Mouse (Mus musculus) hindbrain, embryonic 11.5 days (tissue): Measurements from ENCODE around the gene Dnpep. TPM values are rescaled to one million over a fixed set of nuclear protein-coding genes. Genes with fewer than 3 reads are reported as not detected.

ENCODE experiments used
- ATAC-seq: fragments of 200-750 bp; cut with Nextera tagmentation; 2 replicates; pipeline ENCODE4 v1.8.0; 2017; ENCODE audit warnings: mild to moderate bottlenecking, moderate TSS enrichment, moderate library complexity; ENCODE audit not compliant: low FRiP score
- DNase-seq: peaks from one replicate; pipeline ENCODE4 v3.0.0-alpha.2; 2015; ENCODE audit warnings: low spot score
- H3K27ac ChIP-seq: fragments of 300-500 bp; sonication (generic); 2 replicates; pipeline ENCODE4 v1.5.1; 2014; ENCODE audit warnings: mild to moderate bottlenecking, low read depth, low read length
- H3K27me3 ChIP-seq: fragments of 300-500 bp; sonication (generic); 2 replicates; pipeline ENCODE4 v1.6.1; 2014; ENCODE audit warnings: mild to moderate bottlenecking, low read length, moderate library complexity, mixed read lengths; ENCODE audit not compliant: control insufficient read depth, insufficient read depth
- H3K36me3 ChIP-seq: fragments of 300-500 bp; sonication (generic); 2 replicates; pipeline ENCODE4 v1.6.1; 2014; ENCODE audit warnings: mild to moderate bottlenecking, low read length, moderate library complexity, mixed read lengths; ENCODE audit not compliant: control insufficient read depth, insufficient read depth
- H3K4me1 ChIP-seq: fragments of 300-500 bp; sonication (generic); replicated peaks from 2 replicates; pipeline ENCODE4 v1.6.1; 2014; ENCODE audit warnings: low read length, mixed read lengths; ENCODE audit not compliant: control insufficient read depth, insufficient read depth
- H3K4me2 ChIP-seq: fragments of 300-500 bp; sonication (generic); replicated peaks from 2 replicates; pipeline ENCODE4 v1.6.1; 2014; ENCODE audit warnings: mild to moderate bottlenecking, low read depth, low read length
- H3K4me3 ChIP-seq: fragments of 300-500 bp; sonication (generic); 2 replicates; pipeline ENCODE4 v1.5.1; 2014; ENCODE audit warnings: low read depth, low read length
- H3K9ac ChIP-seq: fragments of 300-500 bp; sonication (generic); 2 replicates; pipeline ENCODE4 v1.6.1; 2014; ENCODE audit warnings: low read depth, low read length
- H3K9me3 ChIP-seq: fragments of 300-500 bp; sonication (generic); 2 replicates; pipeline ENCODE4 v1.6.1; 2016; ENCODE audit warnings: low read length; ENCODE audit not compliant: control insufficient read depth
- WGBS: fragments of 180-500 bp; shearing (Covaris S2); extraction: QIAGEN DNeasy Blood & Tissue Kit; methylation state at CpG from one replicate; pipeline ENCODE4 v1.1.7; 2014; 5-methylcytosine and 5-hydroxymethylcytosine counted together
- polyA plus RNA-seq: library from polyadenylated mRNA; unstranded; fragments of >200 nt; fragmentation: Nextera tagmentation; extraction: Ambion mirVana; gene quantifications from 2 replicates; pipeline ENCODE4 v1.2.1, GENCODE M21; 2014

Gene Dnpep
- polyA plus RNA-seq, 1 experiment from 2014 or later, result 165 TPM

DNA sequence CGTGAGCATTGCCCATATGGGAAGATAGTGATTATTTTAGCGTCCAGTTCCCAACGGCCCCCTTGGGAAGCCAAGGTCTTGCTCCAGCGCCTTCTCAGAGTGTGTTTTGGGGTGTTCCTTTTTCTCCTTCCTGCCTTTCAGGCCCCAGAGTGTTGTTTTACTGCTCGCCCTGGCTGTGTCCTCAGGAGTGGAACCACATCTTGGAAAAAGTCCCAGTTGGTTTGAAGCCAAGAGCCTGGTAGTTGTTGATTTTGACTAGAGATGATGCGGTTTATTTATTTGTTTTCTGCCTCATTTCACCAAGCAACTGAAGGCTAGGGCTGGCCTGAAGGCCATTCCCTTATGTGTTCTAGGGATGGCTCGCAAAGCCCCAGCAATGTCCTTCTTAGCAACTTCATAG, 39.5 kb upstream of the Dnpep start:
- no peak for DNase-seq
- H3K9me3 ChIP-seq, result no peaks in the 10 kb centered on the region
- no peak overlapping the region for H3K27ac ChIP-seq
- H3K4me2 ChIP-seq, result no peak overlapping the region
- H3K36me3 ChIP-seq, result no peaks in the 10 kb centered on the region
- no peak overlapping the region for H3K9ac ChIP-seq
- peaks cover 26% of the 10 kb centered on the region for H3K27me3 ChIP-seq
- H3K4me1 ChIP-seq, result 0 out of 2 replicates have a peak, but pooled peaks cover 6% of the 10 kb centered on the region
- WGBS, result 82% methylated on average over 7 of the region's 7 CpGs
- no peak overlapping the region for H3K4me3 ChIP-seq
- ATAC-seq, result no peak

DNA sequence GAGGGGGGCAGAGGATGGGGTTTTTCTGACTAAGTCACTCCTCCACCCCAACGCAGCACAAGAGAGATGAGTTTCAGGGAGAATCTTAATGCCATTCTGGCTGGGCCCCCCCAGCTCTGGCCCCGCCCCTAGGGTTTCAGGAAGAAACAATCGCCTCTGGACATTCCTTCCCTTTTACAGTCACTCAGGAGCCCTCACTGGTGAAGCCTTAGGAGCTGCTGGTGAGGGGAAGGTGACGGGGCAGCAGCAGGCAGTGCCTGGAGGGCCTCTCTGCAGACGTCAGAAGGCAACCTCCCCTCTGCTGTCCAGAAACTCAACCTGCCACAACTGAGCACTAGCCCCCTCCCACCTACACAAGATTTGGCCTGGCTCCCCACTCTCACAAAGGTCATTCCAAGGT, 31.5 kb upstream of the Dnpep start:
- Histone ChIP-seq H3K9me3 (no peaks in the 10 kb centered on the region), H3K4me2 (no peak overlapping the region), H3K27ac (no peak overlapping the region), H3K4me1 (peaks cover 7% of the 10 kb centered on the region), H3K27me3 (no peaks in the 10 kb centered on the region), H3K4me3 (no peak overlapping the region), H3K9ac (no peak overlapping the region), H3K36me3 (no peaks in the 10 kb centered on the region)
- 51% methylated on average over 5 of the region's 5 CpGs for WGBS
- DNase-seq (no peak), ATAC-seq (no peak)

DNA sequence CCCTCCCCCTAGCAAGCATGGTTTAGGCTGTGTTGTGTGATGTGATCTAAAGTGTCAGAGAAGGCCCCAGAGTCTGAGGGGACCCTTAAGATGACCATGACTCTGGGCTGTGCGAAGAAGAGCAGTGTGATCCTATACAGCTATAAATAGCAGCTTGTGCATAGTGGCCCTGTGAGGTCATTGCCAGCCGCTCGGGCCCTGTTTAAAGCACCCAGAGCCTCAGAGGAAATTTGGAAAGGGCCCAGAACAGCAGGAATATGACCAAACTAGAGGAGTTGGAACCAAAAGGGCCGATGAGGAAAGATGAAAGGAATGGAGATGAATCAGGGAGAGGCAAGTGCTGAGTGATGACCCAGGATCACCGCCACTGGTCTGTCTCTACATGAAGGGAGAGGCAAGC, 29.5 kb upstream of the Dnpep start:
- WGBS, result 83% methylated on average over 5 of the region's 5 CpGs
- Histone ChIP-seq H3K9me3 (no peaks in the 10 kb centered on the region), H3K4me2 (no peak overlapping the region), H3K27me3 (no peaks in the 10 kb centered on the region; the same call in 1 of the 2 replicates), H3K9ac (no peak overlapping the region), H3K27ac (no peak overlapping the region), H3K4me1 (peaks cover 11% of the 10 kb centered on the region), H3K36me3 (no peaks in the 10 kb centered on the region), H3K4me3 (no peak overlapping the region)
- ATAC-seq (no peak), DNase-seq (no peak)

DNA sequence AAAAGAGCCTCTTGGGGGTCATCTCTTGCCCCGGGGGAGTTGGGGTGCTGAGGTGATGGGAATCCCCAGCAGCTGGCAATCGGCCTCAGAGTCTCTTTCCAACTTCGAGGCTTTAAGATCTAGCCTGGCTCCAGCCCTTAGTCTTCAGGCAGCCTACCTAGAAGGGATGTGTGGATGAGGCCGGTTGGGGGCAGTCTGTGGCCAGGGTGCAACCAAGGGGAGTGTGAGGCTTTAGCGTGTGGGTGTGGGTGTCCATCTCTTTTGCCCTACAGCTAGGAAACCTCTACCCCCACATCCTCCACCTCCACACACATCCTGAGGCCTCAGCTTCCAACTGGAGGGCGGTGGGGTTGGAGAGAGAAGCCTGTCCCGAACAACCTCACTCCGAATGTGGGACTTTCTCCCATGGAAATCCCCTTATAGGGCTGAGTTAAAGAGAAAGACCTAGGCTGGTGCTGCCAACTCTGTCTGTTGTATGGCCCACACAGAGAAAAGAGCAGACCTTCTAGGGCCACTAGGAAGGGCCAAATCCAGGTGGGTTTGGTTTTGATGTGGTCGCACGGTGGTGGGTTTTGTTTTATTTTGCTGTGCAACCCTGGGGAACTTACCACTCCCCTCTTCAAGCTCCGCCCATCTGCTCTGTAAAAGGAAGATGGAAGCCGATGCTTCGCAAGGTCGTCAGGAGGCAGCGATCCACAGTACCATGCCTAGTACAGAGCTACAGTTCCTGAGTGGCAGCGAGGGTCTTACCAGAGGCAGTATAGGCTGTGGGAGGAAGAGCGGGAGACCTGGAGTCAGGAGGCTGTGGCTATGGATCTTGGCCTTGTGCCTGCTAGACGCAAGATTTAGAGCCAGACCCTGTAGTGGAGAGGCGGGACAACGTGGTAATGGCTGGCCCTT, 27.5 kb upstream of the Dnpep start:
- Histone ChIP-seq H3K27me3 (no peaks in the 10 kb centered on the region; the same call in 1 of the 2 replicates), H3K27ac (no peak overlapping the region), H3K4me2 (peak overlapping the region; percentile 8; the same call in 1 of the 2 replicates), H3K9me3 (no peaks in the 10 kb centered on the region), H3K36me3 (no peaks in the 10 kb centered on the region), H3K4me3 (no peak overlapping the region), H3K4me1 (peaks cover 11% of the 10 kb centered on the region), H3K9ac (no peak overlapping the region)
- peak; percentile 15 for DNase-seq
- ATAC-seq, result no peak
- 32% methylated on average over 20 of the region's 20 CpGs for WGBS

DNA sequence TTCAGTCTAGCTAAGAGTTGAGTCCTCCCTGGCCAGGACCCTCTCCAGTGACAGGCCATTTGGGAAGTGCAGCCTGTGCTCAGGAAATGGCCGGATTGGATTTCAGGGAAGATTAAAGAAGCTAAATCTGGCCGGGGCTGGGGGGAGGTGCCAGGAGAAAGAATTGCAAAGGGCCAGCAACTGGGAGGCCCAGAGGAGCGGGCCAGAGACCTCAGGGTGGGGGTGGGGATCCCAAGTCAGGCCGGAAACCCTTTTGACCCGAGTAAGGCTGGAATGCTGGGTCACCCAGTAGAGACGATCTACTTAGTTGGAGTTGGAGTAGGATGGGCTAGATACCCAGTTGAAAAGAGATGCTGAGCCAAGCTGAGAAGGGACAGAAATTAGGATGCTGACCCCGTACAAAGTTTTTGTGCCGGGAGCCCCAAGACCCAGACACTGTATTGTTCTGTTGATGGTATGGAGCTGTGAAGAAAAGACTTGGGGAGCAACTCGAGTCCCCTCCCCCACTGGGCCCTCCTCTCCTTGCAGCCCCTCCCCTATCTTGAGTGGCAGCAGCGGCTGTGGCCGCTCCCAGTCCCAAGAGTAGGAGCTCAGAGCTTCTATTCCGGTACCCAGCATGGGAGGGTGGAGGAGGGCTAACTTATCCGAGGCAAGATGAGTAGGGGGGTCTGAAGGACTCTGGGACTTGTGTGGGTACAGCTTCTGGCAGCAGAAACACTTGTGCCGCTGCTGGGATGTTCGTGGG, 26.7 kb upstream of the Dnpep start:
- peaks cover 11% of the 10 kb centered on the region for H3K4me1 ChIP-seq
- WGBS, result 2% methylated on average over 15 of the region's 15 CpGs
- H3K9ac ChIP-seq, result no peak overlapping the region
- H3K4me2 ChIP-seq, result peak overlapping the region; percentile 8; the same call in 1 of the 2 replicates
- no peaks in the 10 kb centered on the region; the same call in 1 of the 2 replicates for H3K27me3 ChIP-seq
- no peaks in the 10 kb centered on the region for H3K36me3 ChIP-seq
- H3K9me3 ChIP-seq, result no peaks in the 10 kb centered on the region
- no peak overlapping the region for H3K4me3 ChIP-seq
- peak; percentile 61 for DNase-seq
- H3K27ac ChIP-seq, result peak overlapping the region; percentile 49
- peak; percentile 58; the same call in 1 of the 2 replicates for ATAC-seq

DNA sequence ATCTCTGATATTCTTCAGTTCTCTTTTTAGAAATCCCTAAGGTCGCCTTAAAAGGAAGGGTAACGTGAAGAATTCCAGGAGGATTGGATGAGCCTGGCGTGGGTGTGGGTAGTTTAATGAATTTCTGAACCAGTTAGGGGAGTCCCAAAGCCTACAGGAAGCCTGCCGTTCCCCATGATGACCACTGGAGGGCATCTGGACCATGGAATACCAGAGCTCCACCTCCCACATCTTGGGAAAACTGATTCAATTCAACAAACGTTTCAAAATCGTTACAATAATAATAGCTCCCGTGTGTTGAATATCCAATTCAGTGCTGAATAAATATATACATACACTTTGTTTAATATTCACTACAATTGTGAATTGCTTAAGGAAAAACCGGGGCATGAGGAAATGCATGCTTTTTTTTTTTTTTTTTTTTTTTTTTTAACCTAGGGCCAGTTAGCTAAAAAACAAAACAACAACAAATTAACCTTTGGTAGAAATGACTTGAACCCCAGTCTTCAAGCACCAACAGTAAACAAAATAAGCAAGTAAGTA, 25.2 kb upstream of the Dnpep start:
- ATAC-seq (no peak), DNase-seq (peak; percentile 86)
- WGBS, result under 1% methylated on average over 8 of the region's 8 CpGs
- Histone ChIP-seq H3K4me3 (no peak overlapping the region), H3K9me3 (no peaks in the 10 kb centered on the region), H3K9ac (no peak overlapping the region), H3K36me3 (no peaks in the 10 kb centered on the region), H3K27ac (no peak overlapping the region), H3K4me2 (no peak overlapping the region), H3K4me1 (peaks cover 13% of the 10 kb centered on the region), H3K27me3 (no peaks in the 10 kb centered on the region; the same call in 1 of the 2 replicates)

DNA sequence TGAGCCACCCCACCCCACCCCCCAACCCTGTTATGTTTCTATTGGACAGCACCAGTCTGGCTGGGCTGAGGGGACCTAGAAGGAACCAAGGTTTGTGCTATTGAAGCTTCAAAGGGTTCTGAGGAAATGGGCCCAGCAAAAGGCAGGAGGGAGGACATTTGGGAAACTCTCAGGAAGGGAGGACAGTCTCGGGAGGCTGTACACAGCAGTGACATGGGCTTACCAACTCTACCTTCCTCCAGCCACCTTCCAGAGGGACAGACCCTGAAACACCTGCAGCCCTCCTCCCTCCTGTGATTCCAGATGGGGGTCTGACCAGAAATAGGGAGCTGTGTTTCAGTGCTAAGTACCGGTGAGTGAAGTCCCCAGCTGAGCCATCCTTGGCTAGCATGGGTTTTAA, 22.7 kb upstream of the Dnpep start:
- no peak overlapping the region for H3K4me3 ChIP-seq
- ATAC-seq (no peak), DNase-seq (no peak)
- WGBS, result 66% methylated on average over 2 of the region's 2 CpGs
- H3K9ac ChIP-seq, result no peak overlapping the region
- H3K27ac ChIP-seq, result no peak overlapping the region
- no peaks in the 10 kb centered on the region for H3K9me3 ChIP-seq
- H3K4me1 ChIP-seq, result peaks cover 13% of the 10 kb centered on the region
- H3K36me3 ChIP-seq, result no peaks in the 10 kb centered on the region
- H3K4me2 ChIP-seq, result no peak overlapping the region
- H3K27me3 ChIP-seq, result no peaks in the 10 kb centered on the region; the same call in 1 of the 2 replicates

DNA sequence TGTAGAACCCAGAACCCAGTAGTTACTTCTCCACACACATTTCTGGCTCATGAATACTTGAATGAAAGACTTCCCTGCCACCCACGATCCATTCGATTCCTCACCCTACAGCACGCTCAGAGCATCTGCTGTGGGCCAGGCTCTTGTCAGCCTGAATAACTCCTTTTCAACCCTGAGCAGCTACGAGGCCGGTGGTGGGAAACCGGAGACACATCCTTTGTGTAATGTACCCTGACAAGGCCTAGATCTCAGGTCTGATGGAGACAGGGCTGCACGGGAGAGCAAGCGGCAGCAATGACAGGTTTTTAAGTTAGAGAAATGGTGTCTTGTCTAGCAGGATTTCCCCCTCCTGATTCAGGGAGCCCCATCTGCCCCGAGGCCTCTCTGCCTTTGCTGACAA, 21.5 kb upstream of the Dnpep start:
- Histone ChIP-seq H3K4me3 (no peak overlapping the region), H3K9ac (0 out of 2 replicates have a peak overlapping the region, but pooled peaks have one; percentile 20)

More for the DNA sequence above, 21.5 kb upstream of the Dnpep start:
- DNase-seq (peak; percentile 36), ATAC-seq (0 out of 2 replicates have a peak, but pooled peaks have one; percentile 48)
- WGBS, result 42% methylated on average over 9 of the region's 9 CpGs
- no peaks in the 10 kb centered on the region for H3K9me3 ChIP-seq
- no peak overlapping the region for H3K4me2 ChIP-seq
- H3K27ac ChIP-seq, result peak overlapping the region; percentile 37; the same call in 1 of the 2 replicates
- no peaks in the 10 kb centered on the region for H3K36me3 ChIP-seq
- peaks cover 6% of the 10 kb centered on the region for H3K4me1 ChIP-seq
- no peaks in the 10 kb centered on the region; the same call in 1 of the 2 replicates for H3K27me3 ChIP-seq
